Mouse (Mus musculus) thymus, adult 2 months (tissue): Measurements from ENCODE around the gene Map4k3.
"Not testable (repeated sequence)": the region's sequence is repeated elsewhere in the genome, so short reads cannot be mapped to it uniquely, and the experiment has no call there.

Experiments
- CTCF ChIP-seq: fragments of 200-500 bp; IDR thresholded peaks from 2 replicates; pipeline ENCODE4 v1.5.1; 2012; ENCODE audit warnings: mild to moderate bottlenecking, control low read depth, low read length, moderate library complexity, borderline replicate concordance; ENCODE audit not compliant: control insufficient read depth, poor library complexity, insufficient read depth; ENCODE audit errors: extremely low read depth
- POLR2A ChIP-seq: fragments of 200-500 bp; IDR thresholded peaks from 2 replicates; pipeline ENCODE4 v1.6.1; 2012; ENCODE audit warnings: mild to moderate bottlenecking, low read length, control low read depth, moderate library complexity; ENCODE audit not compliant: control insufficient read depth, poor library complexity, insufficient read depth; ENCODE audit errors: extremely low read depth

DNA sequence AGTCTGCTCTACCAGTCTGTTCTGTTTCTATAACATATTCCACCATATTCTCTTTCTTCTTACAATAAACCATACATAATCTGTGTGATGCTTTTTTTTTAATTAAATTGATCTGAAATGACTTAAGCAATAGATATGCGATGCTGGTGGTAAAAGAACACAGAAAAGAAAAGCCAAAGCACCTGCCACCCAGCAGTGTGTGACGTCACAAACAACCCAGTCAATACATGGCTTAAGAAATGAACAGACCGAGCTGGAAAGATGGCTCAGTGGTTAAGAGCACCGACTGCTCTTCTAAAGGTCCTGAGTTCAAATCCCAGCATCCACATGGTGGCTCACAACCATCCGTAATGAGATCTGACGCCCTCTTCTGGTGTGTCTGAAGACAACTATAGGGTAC is 2.0 kb upstream of the Map4k3 start:
- not testable (repeated sequence) for TF ChIP-seq CTCF, POLR2A
